Mouse (Mus musculus): ENCODE results near the gene Slc22a16.

GRCm38 (mm10) chr10:40575912-40576634 is 5.9 kb downstream of the Slc22a16 start:
- TF ChIP-seq CTCF (IDR thresholded peaks at IDR 0.05; ENCODE audit: borderline replicate concordance, insufficient read depth, low read length) = no peak
- no peak for TF ChIP-seq POLR2A (IDR thresholded peaks at IDR 0.05; ENCODE audit: low read depth, low read length)

Measured in embryonic fibroblast, embryonic 13.5 days (primary cell).